Mouse (Mus musculus) stomach, embryonic 14.5 days (tissue): Measurements from ENCODE around the gene Plcb1. TPM values are rescaled to one million over a fixed set of nuclear protein-coding genes. Genes with fewer than 3 reads are reported as not detected.

Source experiments
- ATAC-seq: fragments of 200-750 bp; cut with Nextera tagmentation; 2 replicates; pipeline ENCODE4 v1.8.0; 2017; ENCODE audit warnings: low read depth, moderate TSS enrichment; ENCODE audit not compliant: insufficient number of reproducible peaks, insufficient read depth, low FRiP score
- H3K27ac ChIP-seq: fragments of 300-500 bp; sonication (generic); 2 replicates; pipeline ENCODE4 v1.5.1; 2014; ENCODE audit warnings: mild to moderate bottlenecking, low read length, moderate library complexity, mixed read lengths
- H3K27me3 ChIP-seq: fragments of 300-500 bp; sonication (generic); 2 replicates; pipeline ENCODE4 v1.6.1; 2014; ENCODE audit warnings: low read length, control low read depth, mixed read lengths; ENCODE audit not compliant: control insufficient read depth, insufficient read depth
- H3K36me3 ChIP-seq: fragments of 300-500 bp; sonication (generic); 2 replicates; pipeline ENCODE4 v1.6.1; 2014; ENCODE audit warnings: mild to moderate bottlenecking, control low read depth, low read length, moderate library complexity, mixed read lengths; ENCODE audit not compliant: control insufficient read depth, insufficient read depth
- H3K4me1 ChIP-seq: fragments of 300-500 bp; sonication (generic); 2 replicates; pipeline ENCODE4 v1.6.1; 2014; ENCODE audit warnings: low read length, control low read depth, mixed read lengths; ENCODE audit not compliant: control insufficient read depth, insufficient read depth
- H3K4me2 ChIP-seq: fragments of 300-500 bp; sonication (generic); replicated peaks from 2 replicates; pipeline ENCODE4 v1.6.1; 2014; ENCODE audit warnings: low read depth, low read length, control low read depth
- H3K4me3 ChIP-seq: fragments of 300-500 bp; sonication (generic); 2 replicates; pipeline ENCODE4 v1.5.1; 2014; ENCODE audit warnings: low read depth, low read length, control low read depth
- H3K9ac ChIP-seq: fragments of 300-500 bp; sonication (generic); replicated peaks from 2 replicates; pipeline ENCODE4 v1.6.1; 2014; ENCODE audit warnings: low read depth, mild to moderate bottlenecking, control low read depth, low read length, moderate library complexity, mixed read lengths
- H3K9me3 ChIP-seq: fragments of 300-500 bp; sonication (generic); 2 replicates; pipeline ENCODE4 v1.6.1; 2016; ENCODE audit warnings: low read depth, low read length, control low read depth; ENCODE audit not compliant: control insufficient read depth
- WGBS: fragments of 180-500 bp; shearing (Covaris S2); extraction: QIAGEN DNeasy Blood & Tissue Kit; methylation state at CpG from one replicate; pipeline ENCODE4 v1.1.7; 2014; 5-methylcytosine and 5-hydroxymethylcytosine counted together
- polyA plus RNA-seq: library from polyadenylated mRNA; unstranded; fragments of >200 nt; fragmentation: Nextera tagmentation; extraction: Ambion mirVana; gene quantifications from 2 replicates; pipeline ENCODE4 v1.2.1, GENCODE M21; 2014

Plcb1 gene
- polyA plus RNA-seq, 1 experiment from 2014 or later = 25.3 TPM

- 82% methylated on average over 2 of the region's 2 CpGs for WGBS
- Histone ChIP-seq H3K9ac (no peak overlapping the region), H3K27me3 (no peaks in the 10 kb centered on the region), H3K27ac (no peak overlapping the region), H3K36me3 (no peaks in the 10 kb centered on the region), H3K4me3 (no peak overlapping the region), H3K4me2 (no peak overlapping the region), H3K9me3 (no peaks in the 10 kb centered on the region), H3K4me1 (no peaks in the 10 kb centered on the region)
- no peak for ATAC-seq
These were observed 464.1 kb downstream of the Plcb1 start for GRCm38 (mm10) chr2:135249925-135250324.

DNA sequence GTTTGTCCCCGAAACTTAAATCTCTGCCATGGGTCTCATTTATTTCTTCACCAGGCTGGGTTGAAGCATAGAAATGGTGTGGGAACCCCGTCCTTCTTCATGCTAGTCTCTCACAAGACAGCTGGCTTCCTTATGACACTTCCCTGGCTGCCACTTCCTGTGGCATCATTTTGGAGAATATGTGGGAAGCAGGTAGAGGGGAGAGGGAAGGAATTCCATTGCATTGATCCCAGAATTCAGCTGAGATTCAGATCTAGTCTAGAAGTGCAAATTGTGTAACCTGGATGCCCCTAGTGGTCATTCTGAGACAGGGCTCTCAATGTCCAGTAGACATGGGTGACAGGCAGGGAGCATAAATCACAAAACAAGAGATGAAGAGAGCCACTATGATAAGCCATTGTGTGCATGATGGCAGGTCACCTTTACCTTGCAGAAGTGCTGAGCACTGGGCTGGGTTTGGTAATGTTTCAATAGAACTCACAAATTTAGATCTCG lies 466.0 kb downstream of the Plcb1 start:
- H3K9me3 ChIP-seq = no peaks in the 10 kb centered on the region
- no peaks in the 10 kb centered on the region for H3K4me1 ChIP-seq
- no peak for ATAC-seq
- H3K4me3 ChIP-seq = no peak overlapping the region
- H3K4me2 ChIP-seq = no peak overlapping the region
- 91% methylated on average over 3 of the region's 3 CpGs for WGBS
- no peak overlapping the region for H3K27ac ChIP-seq
- H3K36me3 ChIP-seq = no peaks in the 10 kb centered on the region
- no peak overlapping the region for H3K9ac ChIP-seq
- no peaks in the 10 kb centered on the region for H3K27me3 ChIP-seq

- Histone ChIP-seq H3K9ac (no peak overlapping the region), H3K9me3 (no peaks in the 10 kb centered on the region), H3K36me3 (no peaks in the 10 kb centered on the region), H3K4me3 (no peak overlapping the region), H3K27ac (no peak overlapping the region), H3K4me2 (no peak overlapping the region), H3K27me3 (no peaks in the 10 kb centered on the region), H3K4me1 (no peaks in the 10 kb centered on the region)
- WGBS = 66% methylated on average over 3 of the region's 3 CpGs
- no peak for ATAC-seq
These were observed 473.3 kb downstream of the Plcb1 start for GRCm38 (mm10) chr2:135259136-135259535.

GRCm38 (mm10) chr2:135263943-135264342 lies 478.1 kb downstream of the Plcb1 start:
- H3K4me3 ChIP-seq = no peak overlapping the region
- no peaks in the 10 kb centered on the region for H3K9me3 ChIP-seq
- no peak overlapping the region for H3K27ac ChIP-seq
- H3K9ac ChIP-seq = no peak overlapping the region
- no peak overlapping the region for H3K4me2 ChIP-seq
- 75% methylated on average over 2 of the region's 2 CpGs for WGBS
- H3K27me3 ChIP-seq = no peaks in the 10 kb centered on the region
- H3K36me3 ChIP-seq = no peaks in the 10 kb centered on the region
- ATAC-seq = no peak
- H3K4me1 ChIP-seq = no peaks in the 10 kb centered on the region

DNA sequence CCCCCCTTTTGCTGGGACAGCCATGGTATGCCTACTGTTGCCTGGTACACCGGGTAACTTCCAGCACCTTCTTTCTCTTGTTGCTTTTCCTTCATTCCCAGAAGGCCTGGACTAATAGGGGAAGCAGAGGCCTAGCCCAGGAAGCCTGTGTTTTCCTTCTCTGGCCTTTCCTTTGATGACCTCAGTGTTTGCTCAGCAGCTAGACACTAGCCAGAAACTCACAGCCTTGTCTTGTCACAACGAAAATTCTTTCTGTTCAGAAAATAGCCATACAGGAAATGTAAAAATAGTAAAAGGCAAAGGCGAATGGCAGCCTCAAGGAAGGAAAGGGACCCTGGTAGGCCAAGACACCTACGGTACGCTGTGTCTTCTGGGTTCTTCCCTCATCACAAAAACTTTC lies 489.1 kb downstream of the Plcb1 start:
- ATAC-seq = no peak
- H3K9ac ChIP-seq = no peak overlapping the region
- no peak overlapping the region for H3K4me3 ChIP-seq
- H3K4me1 ChIP-seq = no peaks in the 10 kb centered on the region
- no peaks in the 10 kb centered on the region for H3K36me3 ChIP-seq
- H3K4me2 ChIP-seq = no peak overlapping the region
- no peak overlapping the region for H3K27ac ChIP-seq
- H3K9me3 ChIP-seq = no peaks in the 10 kb centered on the region
- WGBS = 60% methylated on average over 5 of the region's 5 CpGs
- H3K27me3 ChIP-seq = no peaks in the 10 kb centered on the region

GRCm38 (mm10) chr2:135278506-135278905 lies 492.6 kb downstream of the Plcb1 start:
- no peak overlapping the region for H3K4me2 ChIP-seq
- no peak overlapping the region for H3K9ac ChIP-seq
- H3K4me3 ChIP-seq = no peak overlapping the region
- no peaks in the 10 kb centered on the region for H3K27me3 ChIP-seq
- no peak for ATAC-seq
- no peak overlapping the region for H3K27ac ChIP-seq
- 43% methylated on average over 3 of the region's 3 CpGs for WGBS
- no peaks in the 10 kb centered on the region for H3K4me1 ChIP-seq
- no peaks in the 10 kb centered on the region for H3K9me3 ChIP-seq
- H3K36me3 ChIP-seq = no peaks in the 10 kb centered on the region

DNA sequence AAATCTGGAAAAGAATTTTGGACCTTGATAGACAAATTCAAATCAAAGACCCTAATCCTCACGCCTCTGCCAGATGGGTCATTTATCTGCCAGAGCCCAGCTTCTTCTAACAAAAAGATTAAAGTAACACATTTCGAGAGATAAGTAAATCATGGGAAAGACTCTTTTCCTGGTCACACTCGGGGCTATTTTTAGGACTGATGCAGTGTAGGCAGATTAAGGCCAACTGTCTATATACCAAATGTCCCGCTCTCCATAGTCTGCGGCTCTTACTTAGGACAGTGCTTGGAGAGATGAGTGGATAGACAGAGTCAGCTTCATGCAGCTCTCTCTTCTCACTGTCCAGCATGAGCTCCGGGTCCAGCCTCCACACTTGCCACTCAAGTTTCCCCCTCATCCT lies 493.2 kb downstream of the Plcb1 start:
- Histone ChIP-seq H3K4me2 (no peak overlapping the region), H3K9me3 (no peaks in the 10 kb centered on the region), H3K4me3 (no peak overlapping the region), H3K4me1 (no peaks in the 10 kb centered on the region), H3K9ac (no peak overlapping the region), H3K27me3 (no peaks in the 10 kb centered on the region), H3K36me3 (no peaks in the 10 kb centered on the region), H3K27ac (no peak overlapping the region)
- ATAC-seq = no peak
- WGBS = 39% methylated on average over 6 of the region's 6 CpGs

DNA sequence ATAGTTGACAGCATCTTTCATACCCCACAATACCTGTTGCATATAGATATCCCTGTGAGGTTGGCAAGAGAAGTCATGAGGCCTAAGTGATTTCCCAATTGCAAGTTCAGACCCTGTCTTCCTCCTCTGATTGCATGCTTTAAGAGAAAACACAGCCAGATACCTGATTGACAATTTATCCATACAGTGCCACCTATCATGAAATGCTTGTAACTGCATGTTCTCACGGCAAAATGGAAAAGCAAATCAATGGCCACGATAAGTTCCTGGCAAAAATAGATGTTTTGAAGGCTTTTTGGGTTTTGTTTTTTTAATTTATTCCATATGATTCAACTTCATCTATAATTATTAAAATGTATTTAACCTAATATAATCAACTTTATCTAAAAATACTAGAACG lies 497.9 kb downstream of the Plcb1 start:
- ATAC-seq = no peak
- H3K36me3 ChIP-seq = no peaks in the 10 kb centered on the region

DNA sequence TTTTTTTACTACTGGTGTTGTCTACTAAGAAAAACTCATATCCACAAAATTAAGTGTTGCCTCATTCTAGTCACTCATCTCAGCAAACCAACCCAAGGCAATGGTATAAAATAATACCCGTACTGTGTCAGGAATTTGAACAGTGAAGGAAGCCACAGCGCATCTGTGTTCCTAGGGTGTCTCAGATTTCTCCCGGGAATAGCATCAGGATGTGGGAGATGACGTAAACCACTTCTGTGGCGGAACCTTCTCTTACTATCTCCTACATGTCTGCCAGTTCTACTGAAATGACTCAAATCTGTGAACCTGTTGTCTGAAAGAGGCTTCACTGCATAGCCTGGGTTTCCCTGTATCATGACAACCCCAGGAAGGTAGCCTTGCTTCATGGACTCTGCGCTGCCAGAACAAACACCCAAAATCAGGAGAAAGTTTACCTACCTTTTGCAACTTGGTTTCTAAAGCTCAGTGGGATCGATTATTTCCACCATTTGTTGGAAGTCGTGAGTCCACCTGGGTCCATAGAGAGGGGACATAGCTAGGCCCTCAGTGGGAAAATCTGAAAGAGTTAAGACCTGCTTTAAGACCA lies 510.4 kb downstream of the Plcb1 start:
- H3K27me3 ChIP-seq = no peaks in the 10 kb centered on the region
- H3K9me3 ChIP-seq = no peaks in the 10 kb centered on the region
- no peaks in the 10 kb centered on the region for H3K4me1 ChIP-seq
- no peak overlapping the region for H3K4me3 ChIP-seq
- WGBS = 83% methylated on average over 8 of the region's 8 CpGs
- no peak for ATAC-seq
- H3K36me3 ChIP-seq = no peaks in the 10 kb centered on the region
- no peak overlapping the region for H3K27ac ChIP-seq
- H3K9ac ChIP-seq = no peak overlapping the region
- no peak overlapping the region for H3K4me2 ChIP-seq

More for the DNA sequence above, 497.9 kb downstream of the Plcb1 start:
- Histone ChIP-seq H3K27ac (no peak overlapping the region), H3K4me2 (no peak overlapping the region), H3K27me3 (no peaks in the 10 kb centered on the region), H3K4me3 (no peak overlapping the region), H3K4me1 (no peaks in the 10 kb centered on the region), H3K9me3 (no peaks in the 10 kb centered on the region), H3K9ac (no peak overlapping the region)
- WGBS = 69% methylated on average over 3 of the region's 3 CpGs
